Mouse (Mus musculus) heart, postnatal 0 days (tissue): ENCODE results near the gene Mef2d. TPM values are rescaled to one million over a fixed set of nuclear protein-coding genes. Genes with fewer than 3 reads are reported as not detected.

Source experiments
- ATAC-seq: fragments of 200-750 bp; cut with Nextera tagmentation; 2 replicates; pipeline ENCODE4 v1.8.0; 2017; ENCODE audit warnings: low read depth, moderate number of reproducible peaks, moderate library complexity; ENCODE audit not compliant: insufficient read depth
- DNase-seq: peaks from one replicate; pipeline ENCODE4 v3.0.0-alpha.2; 2016; ENCODE audit warnings: low spot score
- H3K27ac ChIP-seq: fragments of 300-500 bp; sonication (generic); 2 replicates; pipeline ENCODE4 v1.5.1; 2014; ENCODE audit warnings: low read depth, mild to moderate bottlenecking
- H3K27me3 ChIP-seq: fragments of 300-500 bp; sonication (generic); 2 replicates; pipeline ENCODE4 v1.6.1; 2014; ENCODE audit warnings: low read length, mixed read lengths; ENCODE audit not compliant: control insufficient read depth, insufficient read depth
- H3K36me3 ChIP-seq: fragments of 300-500 bp; sonication (generic); replicated peaks from 2 replicates; pipeline ENCODE4 v1.6.1; 2014; ENCODE audit warnings: low read length, mixed read lengths; ENCODE audit not compliant: control insufficient read depth, insufficient read depth
- H3K4me1 ChIP-seq: fragments of 300-500 bp; sonication (generic); 2 replicates; pipeline ENCODE4 v1.6.1; 2014; ENCODE audit warnings: antibody characterized with exemption; ENCODE audit not compliant: control insufficient read depth, insufficient read depth
- H3K4me2 ChIP-seq: fragments of 300-500 bp; sonication (generic); 2 replicates; pipeline ENCODE4 v1.6.1; 2014; ENCODE audit warnings: low read depth, mild to moderate bottlenecking, low read length, moderate library complexity
- H3K4me3 ChIP-seq: fragments of 300-500 bp; sonication (generic); 2 replicates; pipeline ENCODE4 v1.5.1; 2014; ENCODE audit warnings: low read depth, low read length
- H3K9ac ChIP-seq: fragments of 300-500 bp; sonication (generic); replicated peaks from 2 replicates; pipeline ENCODE4 v1.6.1; 2014; ENCODE audit warnings: low read depth, low read length, mixed read lengths
- H3K9me3 ChIP-seq: fragments of 300-500 bp; sonication (generic); replicated peaks from 2 replicates; pipeline ENCODE4 v1.6.1; 2016; ENCODE audit warnings: low read length; ENCODE audit not compliant: control insufficient read depth
- CTCF ChIP-seq: IDR thresholded peaks from 2 replicates; pipeline ENCODE4 v1.5.1; 2016; ENCODE audit warnings: antibody characterized with exemption, control low read depth, low read depth
- EP300 ChIP-seq: IDR thresholded peaks from 2 replicates; pipeline ENCODE4 v1.6.1; 2016; ENCODE audit warnings: antibody characterized with exemption, low read depth
- WGBS: fragments of 180-500 bp; shearing (Covaris S2); extraction: QIAGEN DNeasy Blood & Tissue Kit; methylation state at CpG from one replicate; pipeline ENCODE4 v1.1.7; 2014; 5-methylcytosine and 5-hydroxymethylcytosine counted together
- polyA plus RNA-seq: library from polyadenylated mRNA; unstranded; fragments of >200 nt; fragmentation: Nextera tagmentation; extraction: Ambion mirVana; gene quantifications from 2 replicates; pipeline ENCODE4 v1.2.1, GENCODE M21; 2015
- total RNA-seq: library from RNA; depleted of rRNA; stranded (reverse); fragments of >200 nt; gene quantifications from 2 replicates; pipeline ENCODE4 v1.2.3, GENCODE M21; 2014; ENCODE audit warnings: low replicate concordance

Mef2d gene
- total and polyA plus RNA-seq, 2 experiments from 2014 or later = 30.0 to 70.8 TPM

DNA sequence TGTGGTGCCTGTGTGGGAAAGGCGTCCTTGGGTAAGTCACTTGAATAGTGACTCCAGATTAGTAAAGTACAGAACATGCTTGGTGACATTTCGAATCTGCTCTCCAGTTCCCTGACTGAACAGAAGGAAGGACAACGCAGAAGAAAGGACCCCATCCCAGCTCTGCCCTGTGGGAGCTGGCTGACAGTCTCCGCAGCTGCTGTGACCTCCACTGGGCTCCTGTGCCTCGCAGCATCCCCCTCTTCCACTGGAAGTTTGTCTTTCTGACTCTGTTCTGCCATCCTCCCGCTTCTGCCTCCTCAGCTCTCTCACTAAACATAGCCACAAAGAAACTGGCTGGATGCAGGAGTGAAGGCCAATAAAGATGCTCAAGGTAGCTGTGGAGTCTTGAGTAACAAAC lies 60.8 kb downstream of the Mef2d start:
- H3K9me3 ChIP-seq = no peaks in the 10 kb centered on the region

GRCm38 (mm10) chr3:88203456-88203855 lies 61.3 kb downstream of the Mef2d start:
- no peak overlapping the region for H3K9ac ChIP-seq
- 23% methylated on average over 5 of the region's 5 CpGs for whole genome bisulfite sequencing
- no peaks in the 10 kb centered on the region for H3K36me3 ChIP-seq

More for the DNA sequence above, 60.8 kb downstream of the Mef2d start:
- DNase-seq (no peak), ATAC-seq (no peak)
- Histone ChIP-seq H3K9ac (no peak overlapping the region), H3K4me3 (no peak overlapping the region), H3K4me1 (peaks cover 8% of the 10 kb centered on the region), H3K36me3 (no peaks in the 10 kb centered on the region), H3K4me2 (no peak overlapping the region), H3K27me3 (peaks cover 100% of the 10 kb centered on the region), H3K27ac (no peak overlapping the region)
- 6% methylated on average over 6 of the region's 6 CpGs for WGBS
- no peak for TF ChIP-seq CTCF
- no peak for TF ChIP-seq EP300

GRCm38 (mm10) chr3:88203999-88204700 lies 62.0 kb downstream of the Mef2d start:
- Histone ChIP-seq H3K9me3 (no peaks in the 10 kb centered on the region), H3K9ac (no peak overlapping the region), H3K27ac (no peak overlapping the region), H3K27me3 (peaks cover 100% of the 10 kb centered on the region), H3K4me3 (no peak overlapping the region), H3K36me3 (no peaks in the 10 kb centered on the region), H3K4me1 (peaks cover 8% of the 10 kb centered on the region), H3K4me2 (no peak overlapping the region)
- TF ChIP-seq CTCF = no peak
- TF ChIP-seq EP300 = no peak
- no peak for ATAC-seq
- no peak for DNase-seq
- 3% methylated on average over 7 of the region's 7 CpGs for WGBS

More at GRCm38 (mm10) chr3:88203456-88203855, 61.3 kb downstream of the Mef2d start:
- Histone ChIP-seq H3K27ac (no peak overlapping the region), H3K27me3 (peaks cover 100% of the 10 kb centered on the region), H3K9me3 (no peaks in the 10 kb centered on the region), H3K4me2 (no peak overlapping the region), H3K4me1 (peaks cover 8% of the 10 kb centered on the region), H3K4me3 (no peak overlapping the region)
- DNase-seq (no peak), ATAC-seq (no peak)
- no peak for TF ChIP-seq EP300
- no peak for TF ChIP-seq CTCF

- Histone ChIP-seq H3K27me3 (peaks cover 100% of the 10 kb centered on the region), H3K4me3 (no peak overlapping the region), H3K4me2 (no peak overlapping the region), H3K27ac (no peak overlapping the region), H3K9ac (no peak overlapping the region), H3K9me3 (no peaks in the 10 kb centered on the region), H3K36me3 (no peaks in the 10 kb centered on the region), H3K4me1 (peaks cover 8% of the 10 kb centered on the region)
- no peak for TF ChIP-seq CTCF
- no peak for TF ChIP-seq EP300
- WGBS = 27% methylated on average over 1 of the region's 1 CpGs
- no peak for DNase-seq
- ATAC-seq = no peak
These were observed 62.6 kb downstream of the Mef2d start for GRCm38 (mm10) chr3:88204751-88205150.

DNA sequence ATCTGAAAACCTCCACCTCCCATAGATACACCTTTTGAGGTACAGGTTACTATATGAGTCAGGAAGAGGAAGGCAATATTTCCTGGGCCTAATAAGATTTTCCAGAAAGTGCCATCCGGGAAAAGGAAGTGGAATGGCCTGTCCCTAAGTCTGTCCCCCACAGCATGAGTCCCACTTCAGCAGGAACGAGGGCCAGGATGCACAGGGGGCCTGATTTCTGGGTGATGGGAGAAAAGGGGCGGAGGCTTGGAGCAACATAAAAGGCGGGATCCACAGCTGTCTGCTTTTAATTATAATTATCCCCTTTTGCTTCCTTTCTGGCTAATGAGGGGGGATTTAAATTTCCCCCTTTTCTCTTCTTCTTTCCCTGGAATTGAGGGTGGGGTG lies 63.0 kb downstream of the Mef2d start:
- no peaks in the 10 kb centered on the region for H3K36me3 ChIP-seq
- 13% methylated on average over 4 of the region's 4 CpGs for WGBS
- no peak for ATAC-seq

More for the DNA sequence above, 63.0 kb downstream of the Mef2d start:
- Histone ChIP-seq H3K9me3 (no peaks in the 10 kb centered on the region), H3K4me1 (peaks cover 8% of the 10 kb centered on the region), H3K4me3 (no peak overlapping the region), H3K27ac (no peak overlapping the region), H3K4me2 (no peak overlapping the region), H3K9ac (no peak overlapping the region), H3K27me3 (peaks cover 100% of the 10 kb centered on the region)
- no peak for DNase-seq
- TF ChIP-seq CTCF = no peak
- no peak for TF ChIP-seq EP300
